Mouse (Mus musculus): ENCODE data around the gene Dlgap1.

The Dlgap1 gene

GRCm38 (mm10) chr17:70173916-70174315 lies 205.0 kb downstream of the Dlgap1 start:
- no peak for DNase-seq

GRCm38 (mm10) chr17:70191228-70191627 lies 222.4 kb downstream of the Dlgap1 start:
- DNase-seq = no peak

- DNase-seq = no peak
Measured at GRCm38 (mm10) chr17:70222891-70223290, 254.0 kb downstream of the Dlgap1 start.

GRCm38 (mm10) chr17:70247342-70247741 lies 278.5 kb downstream of the Dlgap1 start:
- DNase-seq = no peak

- no peak for DNase-seq
Measured at GRCm38 (mm10) chr17:70248250-70248649, 279.4 kb downstream of the Dlgap1 start.

- no peak for DNase-seq
Measured at GRCm38 (mm10) chr17:70252476-70252875, 283.6 kb downstream of the Dlgap1 start.

- no peak for DNase-seq
Measured at GRCm38 (mm10) chr17:70256371-70256770, 287.5 kb downstream of the Dlgap1 start.

- no peak for DNase-seq
Measured at GRCm38 (mm10) chr17:70263156-70263555, 294.3 kb downstream of the Dlgap1 start.

GRCm38 (mm10) chr17:70272125-70272524 lies 303.3 kb downstream of the Dlgap1 start:
- no peak for DNase-seq

GRCm38 (mm10) chr17:70287708-70288107 lies 318.8 kb downstream of the Dlgap1 start:
- DNase-seq = no peak

- no peak for DNase-seq
Measured at GRCm38 (mm10) chr17:70294106-70294505, 325.2 kb downstream of the Dlgap1 start.

GRCm38 (mm10) chr17:70301941-70302478 lies 333.1 kb downstream of the Dlgap1 start:
- no peak for DNase-seq

GRCm38 (mm10) chr17:70302656-70303055 lies 333.8 kb downstream of the Dlgap1 start:
- no peak for DNase-seq

GRCm38 (mm10) chr17:70305021-70305420 lies 336.1 kb downstream of the Dlgap1 start:
- DNase-seq = no peak

GRCm38 (mm10) chr17:70307418-70308176 lies 338.7 kb downstream of the Dlgap1 start:
- DNase-seq = no peak

GRCm38 (mm10) chr17:70308364-70309231 lies 339.7 kb downstream of the Dlgap1 start:
- DNase-seq = no peak

- DNase-seq = no peak
Measured at GRCm38 (mm10) chr17:70316327-70316726, 347.5 kb downstream of the Dlgap1 start.

GRCm38 (mm10) chr17:70317779-70318178 lies 348.9 kb downstream of the Dlgap1 start:
- no peak for DNase-seq

GRCm38 (mm10) chr17:70321976-70322375 lies 353.1 kb downstream of the Dlgap1 start:
- DNase-seq = no peak

- DNase-seq = no peak
Measured at GRCm38 (mm10) chr17:70333440-70333839, 364.6 kb downstream of the Dlgap1 start.

GRCm38 (mm10) chr17:70334171-70334570 lies 365.3 kb downstream of the Dlgap1 start:
- DNase-seq = no peak

GRCm38 (mm10) chr17:70339821-70340220 lies 370.9 kb downstream of the Dlgap1 start:
- DNase-seq = no peak

- no peak for DNase-seq
Measured at GRCm38 (mm10) chr17:70341230-70341629, 372.4 kb downstream of the Dlgap1 start.

- DNase-seq = no peak
Measured at GRCm38 (mm10) chr17:70341920-70342319, 373.0 kb downstream of the Dlgap1 start.
